Mouse (Mus musculus) liver, embryonic 15.5 days (tissue): Measurements from ENCODE around the gene Rdm1. TPM values are rescaled to one million over a fixed set of nuclear protein-coding genes. Genes with fewer than 3 reads are reported as not detected.
"Not testable (repeated sequence)": the region's sequence is repeated elsewhere in the genome, so short reads cannot be mapped to it uniquely, and the experiment has no call there.

Source experiments
- ATAC-seq: fragments of 200-750 bp; cut with Nextera tagmentation; 2 replicates; pipeline ENCODE4 v1.8.0; 2017; ENCODE audit warnings: moderate number of reproducible peaks, mild to moderate bottlenecking, moderate library complexity; ENCODE audit not compliant: insufficient read depth
- H3K27ac ChIP-seq: fragments of 300-500 bp; sonication (generic); replicated peaks from 2 replicates; pipeline ENCODE4 v1.5.1; 2015; ENCODE audit warnings: mild to moderate bottlenecking, inconsistent platforms
- H3K27me3 ChIP-seq: fragments of 300-500 bp; sonication (generic); 2 replicates; pipeline ENCODE4 v1.6.1; 2015; ENCODE audit warnings: mild to moderate bottlenecking, inconsistent platforms
- H3K36me3 ChIP-seq: fragments of 300-500 bp; sonication (generic); replicated peaks from 2 replicates; pipeline ENCODE4 v1.6.1; 2015; ENCODE audit warnings: moderate library complexity, mild to moderate bottlenecking, inconsistent platforms
- H3K4me1 ChIP-seq: fragments of 300-500 bp; sonication (generic); replicated peaks from 2 replicates; pipeline ENCODE4 v1.6.1; 2015; ENCODE audit warnings: inconsistent platforms
- H3K4me2 ChIP-seq: fragments of 300-500 bp; sonication (generic); 2 replicates; pipeline ENCODE4 v1.6.1; 2015; ENCODE audit warnings: moderate library complexity, mild to moderate bottlenecking, inconsistent platforms
- H3K4me3 ChIP-seq: fragments of 300-500 bp; sonication (generic); replicated peaks from 2 replicates; pipeline ENCODE4 v1.5.1; 2015; ENCODE audit warnings: mild to moderate bottlenecking, inconsistent platforms
- H3K9ac ChIP-seq: fragments of 300-500 bp; sonication (generic); 2 replicates; pipeline ENCODE4 v1.6.1; 2015; ENCODE audit warnings: moderate library complexity, mild to moderate bottlenecking, inconsistent platforms
- H3K9me3 ChIP-seq: fragments of 300-500 bp; sonication (generic); replicated peaks from 2 replicates; pipeline ENCODE4 v1.6.1; 2016; ENCODE audit warnings: inconsistent platforms
- WGBS: fragments of 180-500 bp; shearing (Covaris S2); methylation state at CpG from one replicate; pipeline ENCODE4 v1.1.7; 2015; ENCODE audit warnings: mixed read lengths; ENCODE audit not compliant: insufficient replicate concordance; 5-methylcytosine and 5-hydroxymethylcytosine counted together
- polyA plus RNA-seq: library from polyadenylated mRNA; unstranded; fragments of >200 nt; fragmentation: Nextera tagmentation; extraction: Ambion mirVana; gene quantifications from 2 replicates; pipeline ENCODE4 v1.2.1, GENCODE M21; 2015

The Rdm1 gene
- polyA plus RNA-seq, 1 experiment from 2014 or later: 12.1 TPM

- Histone ChIP-seq H3K9me3 (no peaks in the 10 kb centered on the region), H3K36me3 (no peaks in the 10 kb centered on the region), H3K27me3 (peaks cover 13% of the 10 kb centered on the region), H3K9ac (no peak overlapping the region), H3K4me2 (peak overlapping the region; percentile 3; the same call in 1 of the 2 replicates), H3K4me1 (peaks cover 48% of the 10 kb centered on the region), H3K4me3 (no peak overlapping the region), H3K27ac (no peak overlapping the region)
- no peak for ATAC-seq
- WGBS: 12% methylated on average over 8 of the region's 8 CpGs
Measured at GRCm38 (mm10) chr11:101617849-101618248, 9.1 kb upstream of the Rdm1 start.

GRCm38 (mm10) chr11:101618596-101618995 is 8.4 kb upstream of the Rdm1 start:
- no peak overlapping the region for H3K4me2 ChIP-seq
- H3K27ac ChIP-seq: no peak overlapping the region
- H3K4me1 ChIP-seq: peaks cover 48% of the 10 kb centered on the region
- WGBS: 75% methylated on average over 3 of the region's 3 CpGs
- no peak overlapping the region for H3K9ac ChIP-seq
- H3K9me3 ChIP-seq: no peaks in the 10 kb centered on the region
- peaks cover 13% of the 10 kb centered on the region for H3K27me3 ChIP-seq
- no peak for ATAC-seq
- no peak overlapping the region for H3K4me3 ChIP-seq
- no peaks in the 10 kb centered on the region for H3K36me3 ChIP-seq

GRCm38 (mm10) chr11:101620022-101620655 is 6.9 kb upstream of the Rdm1 start:
- Histone ChIP-seq H3K4me1 (peaks cover 35% of the 10 kb centered on the region), H3K27me3 (peaks cover 13% of the 10 kb centered on the region)
- H3K4me2 ChIP-seq, H3K4me3 ChIP-seq, H3K27ac ChIP-seq, H3K36me3 ChIP-seq, ATAC-seq, H3K9me3 ChIP-seq, H3K9ac ChIP-seq: not testable (repeated sequence)
- WGBS: 64% methylated on average over 11 of the region's 11 CpGs

GRCm38 (mm10) chr11:101626649-101626994 is 373 bp upstream of the Rdm1 start:
- peaks cover 26% of the 10 kb centered on the region for H3K4me1 ChIP-seq

GRCm38 (mm10) chr11:101627857-101628559 is 1.0 kb downstream of the Rdm1 start:
- peak overlapping the region; percentile 72 for H3K9ac ChIP-seq
- under 1% methylated on average over 33 of the region's 33 CpGs for WGBS
- H3K27ac ChIP-seq: peak overlapping the region; percentile 99
- no peaks in the 10 kb centered on the region for H3K27me3 ChIP-seq
- no peak; the same call in 1 of the 2 replicates for ATAC-seq
- H3K36me3 ChIP-seq: 0 out of 2 replicates have a peak, but pooled peaks cover 2% of the 10 kb centered on the region
- H3K4me1 ChIP-seq: peaks cover 26% of the 10 kb centered on the region
- peak overlapping the region; percentile 66 for H3K4me3 ChIP-seq
- H3K9me3 ChIP-seq: no peaks in the 10 kb centered on the region
- H3K4me2 ChIP-seq: peak overlapping the region; percentile 92

More at GRCm38 (mm10) chr11:101626649-101626994, 373 bp upstream of the Rdm1 start:
- no peaks in the 10 kb centered on the region for H3K27me3 ChIP-seq
- H3K36me3 ChIP-seq: no peaks in the 10 kb centered on the region
- H3K4me3 ChIP-seq: peak overlapping the region; percentile 66
- H3K9ac ChIP-seq: peak overlapping the region; percentile 72
- 4% methylated on average over 8 of the region's 8 CpGs for WGBS
- peak; percentile 9 for ATAC-seq
- H3K27ac ChIP-seq: peak overlapping the region; percentile 99
- H3K4me2 ChIP-seq: peak overlapping the region; percentile 92
- no peaks in the 10 kb centered on the region for H3K9me3 ChIP-seq

GRCm38 (mm10) chr11:101628733-101629417 is 1.9 kb downstream of the Rdm1 start:
- H3K36me3 ChIP-seq, H3K27me3 ChIP-seq, H3K9ac ChIP-seq, ATAC-seq, H3K9me3 ChIP-seq: not testable (repeated sequence)
- Histone ChIP-seq H3K4me1 (peaks cover 26% of the 10 kb centered on the region), H3K4me2 (peak overlapping the region; percentile 92), H3K27ac (peak overlapping the region; percentile 99; the same call in 1 of the 2 replicates), H3K4me3 (peak overlapping the region; percentile 66)
- 58% methylated on average over 5 of the region's 5 CpGs for WGBS

- 0 out of 2 replicates have a peak, but pooled peaks cover 3% of the 10 kb centered on the region for H3K36me3 ChIP-seq
- peaks cover 11% of the 10 kb centered on the region for H3K27me3 ChIP-seq
- H3K4me1 ChIP-seq: peaks cover under 1% of the 10 kb centered on the region; the same call in 1 of the 2 replicates
- no peak overlapping the region for H3K27ac ChIP-seq
- 72% methylated on average over 10 of the region's 10 CpGs for WGBS
- H3K9ac ChIP-seq: no peak overlapping the region
- H3K4me3 ChIP-seq: no peak overlapping the region
- no peak overlapping the region for H3K4me2 ChIP-seq
- ATAC-seq: no peak
- no peaks in the 10 kb centered on the region for H3K9me3 ChIP-seq
Measured at GRCm38 (mm10) chr11:101635660-101636059, 8.7 kb downstream of the Rdm1 start.

- peaks cover 24% of the 10 kb centered on the region for H3K4me1 ChIP-seq
- H3K27me3 ChIP-seq: peaks cover 11% of the 10 kb centered on the region
- no peak overlapping the region for H3K27ac ChIP-seq
- ATAC-seq: no peak
- 73% methylated on average over 4 of the region's 4 CpGs for WGBS
- no peak overlapping the region for H3K4me3 ChIP-seq
- H3K4me2 ChIP-seq: no peak overlapping the region
- no peaks in the 10 kb centered on the region for H3K9me3 ChIP-seq
- no peaks in the 10 kb centered on the region for H3K36me3 ChIP-seq
- no peak overlapping the region for H3K9ac ChIP-seq
Measured at GRCm38 (mm10) chr11:101639761-101640160, 12.8 kb downstream of the Rdm1 start.

- Histone ChIP-seq H3K27me3 (peaks cover 11% of the 10 kb centered on the region), H3K4me3 (peak overlapping the region; percentile 52), H3K4me2 (peak overlapping the region; percentile 75), H3K27ac (peak overlapping the region; percentile 70), H3K4me1 (peaks cover 27% of the 10 kb centered on the region), H3K9ac (peak overlapping the region; percentile 46; the same call in 1 of the 2 replicates)
- peak; percentile 37 for ATAC-seq
- not testable (repeated sequence) for H3K9me3 ChIP-seq, H3K36me3 ChIP-seq
- WGBS: 4% methylated on average over 53 of the region's 53 CpGs
Measured at GRCm38 (mm10) chr11:101640857-101641709, 14.1 kb downstream of the Rdm1 start.

- ATAC-seq: peak; percentile 80
- Histone ChIP-seq H3K4me2 (peak overlapping the region; percentile 75), H3K27me3 (peaks cover 11% of the 10 kb centered on the region), H3K9ac (0 out of 2 replicates have a peak overlapping the region, but pooled peaks have one; percentile 5), H3K27ac (peak overlapping the region; percentile 72), H3K4me1 (peaks cover 34% of the 10 kb centered on the region)
- not testable (repeated sequence) for H3K4me3 ChIP-seq, H3K9me3 ChIP-seq, H3K36me3 ChIP-seq
- WGBS: 4% methylated on average over 14 of the region's 26 CpGs
Measured at GRCm38 (mm10) chr11:101641710-101642642, 15.0 kb downstream of the Rdm1 start.
